Mouse (Mus musculus) ES-E14 (cell line): ENCODE results near the gene Eif2b3. TPM values are rescaled to one million over a fixed set of nuclear protein-coding genes. Genes with fewer than 3 reads are reported as not detected.

ENCODE experiments used
- DNase-seq: peaks from one replicate; pipeline ENCODE4 v3.0.0-alpha.2; 2013; ENCODE audit warnings: low read depth, low spot score
- H3K27ac ChIP-seq: 2 replicates; pipeline ENCODE4 v1.5.1; 2012; ENCODE audit warnings: low read depth, mild to moderate bottlenecking, low read length, moderate library complexity, mixed read lengths; ENCODE audit not compliant: poor library complexity, insufficient read depth, severe bottlenecking
- H3K36me3 ChIP-seq: 2 replicates; pipeline ENCODE4 v1.6.1; 2012; ENCODE audit warnings: mild to moderate bottlenecking, low read length, moderate library complexity, mixed read lengths; ENCODE audit not compliant: control insufficient read depth, poor library complexity, insufficient read depth, severe bottlenecking
- H3K4me1 ChIP-seq, 2 experiments: fragments of 150-350 bp in 1 of 2; sonication (generic) in 1 of 2; 2 replicates each; pipeline ENCODE4 v1.6.1; 2012; ENCODE audit warnings: low read length in 2 of 2, mild to moderate bottlenecking in 1 of 2, mixed read lengths in 1 of 2; ENCODE audit not compliant: control insufficient read depth in 2 of 2, insufficient read depth in 2 of 2, poor library complexity in 1 of 2
- H3K4me3 ChIP-seq, 2 experiments: fragments of 150-350 bp in 1 of 2; sonication (generic) in 1 of 2; 2 replicates each; pipeline ENCODE4 v1.5.1; 2012; ENCODE audit warnings: low read length in 2 of 2, low read depth in 1 of 2, mild to moderate bottlenecking in 1 of 2, mixed read lengths in 1 of 2; ENCODE audit not compliant: insufficient read depth in 1 of 2, poor library complexity in 1 of 2, severe bottlenecking in 1 of 2
- H3K9ac ChIP-seq: 2 replicates; pipeline ENCODE4 v1.6.1; 2012; ENCODE audit warnings: low read depth, mild to moderate bottlenecking, low read length, mixed read lengths; ENCODE audit not compliant: poor library complexity, insufficient read depth, severe bottlenecking
- H3K9me3 ChIP-seq: fragments of 150-350 bp; sonication (generic); 2 replicates; pipeline ENCODE4 v1.6.1; 2012; ENCODE audit warnings: low read depth, mild to moderate bottlenecking, low read length; ENCODE audit not compliant: control insufficient read depth, insufficient read depth
- CHD2 ChIP-seq: IDR thresholded peaks from 2 replicates; pipeline ENCODE4 v1.6.1; 2014; ENCODE audit warnings: mild to moderate bottlenecking, low read depth, low read length, inconsistent platforms
- HCFC1 ChIP-seq: IDR thresholded peaks from 2 replicates; pipeline ENCODE4 v1.6.1; 2012; ENCODE audit warnings: low read length, inconsistent platforms, borderline replicate concordance; ENCODE audit not compliant: insufficient read depth
- MAFK ChIP-seq: IDR thresholded peaks from 2 replicates; pipeline ENCODE4 v1.6.1; 2014; ENCODE audit warnings: mild to moderate bottlenecking, low read depth, low read length, inconsistent platforms; ENCODE audit not compliant: insufficient read depth
- ZC3H11A ChIP-seq: IDR thresholded peaks from 2 replicates; pipeline ENCODE4 v1.6.1; 2012; ENCODE audit warnings: low read depth, mild to moderate bottlenecking, inconsistent platforms, low read length, borderline replicate concordance
- ZNF384 ChIP-seq: IDR thresholded peaks from 2 replicates; pipeline ENCODE4 v1.6.1; 2012; ENCODE audit warnings: low read depth, low read length, inconsistent platforms
- in situ Hi-C, 2 experiments: fragments of 600-800 bp; cut with MboI; formaldehyde crosslinking; loops; one replicate each; pipeline ENCODE4 v1.15.1; 2025; ENCODE audit warnings: low sequenced_read_pairs in 2 of 2, inconsistent platforms in 1 of 2; ENCODE audit not compliant: unreplicated experiment in 2 of 2
- total RNA-seq: library from RNA; depleted of rRNA; stranded (reverse); fragments of 300-350 nt; gene quantifications from 2 replicates; pipeline ENCODE4 v1.2.3, GENCODE M21; 2012

Eif2b3 gene
- total RNA-seq, 1 experiment = 55.1 TPM

DNA sequence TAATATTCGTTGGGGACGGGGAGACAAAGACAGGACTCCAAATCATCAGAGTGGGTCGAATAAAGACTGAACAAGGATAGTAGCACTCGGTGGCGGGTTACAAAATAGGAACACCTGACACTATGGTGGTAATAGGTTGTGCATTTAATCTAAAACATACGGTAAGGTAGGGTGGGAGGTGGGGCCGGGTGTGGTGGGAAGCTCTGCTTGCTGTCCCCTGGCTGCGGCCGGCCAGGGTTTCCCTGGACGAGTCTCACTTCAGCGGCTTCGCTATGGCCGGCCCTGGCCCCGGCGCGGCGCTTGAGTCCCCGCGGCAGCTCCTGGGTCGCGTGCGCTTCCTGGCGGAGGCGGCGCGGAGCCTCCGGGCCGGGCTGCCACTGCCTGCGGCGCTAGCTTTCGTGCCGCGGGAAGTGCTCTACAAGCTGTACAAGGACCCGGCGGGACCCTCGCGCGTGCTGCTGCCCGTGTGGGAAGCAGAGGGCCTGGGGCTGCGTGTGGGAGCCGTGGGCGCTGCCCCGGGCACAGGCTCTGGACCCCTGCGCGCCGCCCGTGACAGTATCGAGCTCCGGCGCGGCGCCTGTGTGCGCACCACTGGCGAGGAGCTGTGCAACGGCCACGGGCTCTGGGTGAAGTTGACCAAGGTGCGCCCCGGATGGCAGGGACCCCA is 23.9 kb upstream of the Eif2b3 start, which contains the start of gene Hectd3:
TSS of gene Hectd3 (plus strand) at position 187 of the 667 bp plus-strand sequence.
- H3K4me1 ChIP-seq = peaks cover under 1 to 9% of the 10 kb centered on the region in 2 experiments; a peak in 2 of 4 replicates
- TF ChIP-seq HCFC1 = 0 out of 2 replicates have a peak, but pooled peaks have one; percentile 34
- TF ChIP-seq MAFK = no peak
- peak within 1 kb of the TSS; percentile 82 to 86 for H3K4me3 ChIP-seq
- in situ Hi-C loops = loop anchor here in 1 of 2 experiments (10.0 kb wide), 1 partner anchor 170 kb away; the partner anchor contains the start of gene Hpdl
- peak within 1 kb of the TSS; percentile 74 for H3K9ac ChIP-seq
- peaks cover 3% of the 10 kb centered on the region; the same call in 1 of the 2 replicates for H3K36me3 ChIP-seq
- no peak within 1 kb of the TSS for H3K27ac ChIP-seq
- no peaks in the 10 kb centered on the region for H3K9me3 ChIP-seq
- peak; percentile 48 for DNase-seq

- H3K27ac ChIP-seq = no peak overlapping the region
- peak overlapping the region; percentile 67 for H3K9ac ChIP-seq
- no peaks in the 10 kb centered on the region for H3K9me3 ChIP-seq
- in situ Hi-C loops = loop anchor here in 1 of 2 experiments (10.0 kb wide), 1 partner anchor 171 kb away; the partner anchor contains the start of gene Hpdl
- DNase-seq = no peak
- TF ChIP-seq ZC3H11A = no peak
- TF ChIP-seq HCFC1 = no peak
- TF ChIP-seq ZNF384 = no peak
- TF ChIP-seq CHD2 = no peak
- no peak for TF ChIP-seq MAFK
- H3K36me3 ChIP-seq = peaks cover 3% of the 10 kb centered on the region; the same call in 1 of the 2 replicates
- H3K4me3 ChIP-seq = peak overlapping the region; percentile 82 to 86
- peaks cover 0 to 7% of the 10 kb centered on the region in 2 experiments; a peak in 1 of 4 replicates for H3K4me1 ChIP-seq
These were observed 23.4 kb upstream of the Eif2b3 start for GRCm38 (mm10) chr4:116995798-116996135.

- DNase-seq = no peak
- no peak overlapping the region for H3K27ac ChIP-seq
- TF ChIP-seq MAFK = no peak
- H3K9ac ChIP-seq = no peak overlapping the region
- H3K36me3 ChIP-seq = no peaks in the 10 kb centered on the region
- H3K4me1 ChIP-seq = peaks cover 0 to 19% of the 10 kb centered on the region in 2 experiments; a peak in 2 of 4 replicates
- in situ Hi-C loops = loop anchor here in 1 of 2 experiments (10.0 kb wide), 1 partner anchor 175 kb away; the partner anchor contains the start of gene Hpdl
- H3K9me3 ChIP-seq = no peaks in the 10 kb centered on the region
- H3K4me3 ChIP-seq = no peak overlapping the region
These were observed 19.6 kb upstream of the Eif2b3 start for GRCm38 (mm10) chr4:116999513-117000154.

DNA sequence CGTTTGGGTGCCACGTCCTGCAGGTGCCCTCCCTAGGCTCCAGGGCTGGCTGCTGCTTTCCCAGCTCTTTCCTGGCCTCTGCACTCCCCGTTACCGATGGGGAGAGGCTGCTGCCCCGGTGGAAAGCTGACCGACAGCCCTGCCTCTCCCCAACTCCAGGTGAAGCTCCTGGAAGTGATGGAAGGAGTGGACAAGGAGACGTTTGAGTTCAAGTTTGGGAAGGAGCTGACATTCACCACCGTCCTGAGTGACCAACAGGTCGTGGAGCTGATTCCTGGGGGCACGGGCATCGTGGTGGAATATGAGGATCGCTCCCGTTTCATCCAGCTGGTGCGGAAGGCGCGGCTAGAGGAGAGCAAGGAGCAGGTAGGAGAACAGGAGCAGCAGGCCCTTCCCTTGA is 17.2 kb upstream of the Eif2b3 start:
- peaks cover 3 to 12% of the 10 kb centered on the region in 2 experiments; a peak in 2 of 4 replicates for H3K4me1 ChIP-seq
- no peaks in the 10 kb centered on the region for H3K36me3 ChIP-seq
- in situ Hi-C loops = no loop called here
- 0 out of 2 replicates have a peak overlapping the region, but pooled peaks have one; percentile 41 for H3K9ac ChIP-seq
- no peak overlapping the region for H3K27ac ChIP-seq
- H3K4me3 ChIP-seq = peak overlapping the region in 1 of 2 experiments; percentile 38; a peak in 1 of 4 replicates
- DNase-seq = no peak
- no peaks in the 10 kb centered on the region for H3K9me3 ChIP-seq
- TF ChIP-seq MAFK (no peak), CHD2 (no peak), HCFC1 (no peak), ZNF384 (no peak), ZC3H11A (no peak)
